Mouse (Mus musculus): Measurements from ENCODE around the gene Wdr73. TPM values are rescaled to one million over a fixed set of nuclear protein-coding genes. Genes with fewer than 3 reads are reported as not detected.

Gene Wdr73
- polyA plus RNA-seq, 1 experiment = 5.5 TPM

DNA sequence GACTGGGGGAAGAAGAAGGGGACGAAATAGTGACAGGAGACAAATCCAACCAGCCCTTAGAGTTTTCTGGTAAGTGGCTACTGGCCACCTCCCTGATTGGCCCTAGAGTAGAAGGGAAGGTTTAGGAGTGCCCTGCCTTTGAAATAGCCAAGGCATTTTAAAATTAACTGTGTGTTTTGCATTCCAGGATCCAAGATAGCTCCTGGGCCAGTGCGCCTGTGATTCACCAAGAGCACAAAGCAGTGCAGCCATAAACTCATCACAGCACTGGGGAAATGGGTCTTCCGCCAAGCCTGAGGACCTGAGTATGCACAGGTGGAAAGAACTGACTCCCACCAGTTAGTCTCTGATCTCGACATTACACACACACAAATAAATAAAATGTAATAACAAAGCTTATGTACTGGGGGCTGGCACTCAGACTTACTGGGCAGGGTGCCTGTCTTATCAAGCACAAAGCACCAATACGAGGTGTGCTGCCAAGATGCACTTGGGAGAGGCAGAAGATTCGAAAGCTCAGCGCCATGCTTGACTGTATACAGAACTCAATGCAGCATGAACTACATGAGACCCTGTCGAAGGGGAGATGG lies 30.6 kb upstream of the Wdr73 start:
- Histone ChIP-seq H3K36me3 (ENCODE audit: control insufficient read depth, insufficient read depth, low read length) (peaks cover 43% of the 10 kb centered on the region), H3K27ac (ENCODE audit: insufficient read depth, low read depth, low read length) (no peak overlapping the region), H3K27me3 (ENCODE audit: control insufficient read depth, insufficient read depth, low read length) (no peaks in the 10 kb centered on the region), H3K4me1 (ENCODE audit: control insufficient read depth, insufficient read depth, insufficient read length, low read length) (no peaks in the 10 kb centered on the region), H3K4me3 (ENCODE audit: low read depth, low read length) (no peak overlapping the region)
- no peak for TF ChIP-seq CTCF (IDR thresholded peaks at IDR 0.05; ENCODE audit: extremely low read depth, insufficient read length, insufficient replicate concordance, low read depth, low read length)
- TF ChIP-seq POLR2A (IDR thresholded peaks at IDR 0.05; ENCODE audit: low read depth, low read length) = no peak
- 72% methylated on average over 8 of the region's 8 CpGs for WGBS

- Histone ChIP-seq H3K27me3 (ENCODE audit: control insufficient read depth, insufficient read depth, low read length) (no peaks in the 10 kb centered on the region), H3K36me3 (ENCODE audit: control insufficient read depth, insufficient read depth, low read length) (peaks cover 44% of the 10 kb centered on the region), H3K27ac (ENCODE audit: insufficient read depth, low read depth, low read length) (no peak overlapping the region), H3K4me3 (ENCODE audit: low read depth, low read length) (no peak overlapping the region), H3K4me1 (ENCODE audit: control insufficient read depth, insufficient read depth, insufficient read length, low read length) (peaks cover 2% of the 10 kb centered on the region; the same call in 1 of the 2 replicates)
- 83% methylated on average over 2 of the region's 2 CpGs for WGBS
- no peak for TF ChIP-seq CTCF (IDR thresholded peaks at IDR 0.05; ENCODE audit: extremely low read depth, insufficient read length, insufficient replicate concordance, low read depth, low read length)
- TF ChIP-seq POLR2A (IDR thresholded peaks at IDR 0.05; ENCODE audit: low read depth, low read length) = no peak
Measured at GRCm38 (mm10) chr7:80923165-80923564, 22.1 kb upstream of the Wdr73 start.

DNA sequence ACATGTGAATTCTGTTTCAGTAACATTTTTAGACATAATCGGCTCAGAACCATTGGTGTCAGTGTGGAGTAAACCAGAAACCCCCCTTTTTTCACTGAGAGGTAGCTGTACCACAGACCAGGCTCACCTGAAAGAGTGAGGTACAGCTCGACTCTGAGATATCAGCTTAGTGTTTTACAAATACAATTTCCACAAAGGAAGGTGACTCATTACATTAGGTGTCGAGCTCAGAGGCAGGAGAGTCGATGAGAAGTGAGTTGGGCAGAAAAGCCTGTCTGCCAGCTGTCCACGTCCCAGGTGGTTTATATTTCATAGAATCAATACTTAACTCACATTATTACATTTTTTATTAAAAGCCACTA lies 18.6 kb upstream of the Wdr73 start:
- H3K4me1 ChIP-seq (ENCODE audit: control insufficient read depth, insufficient read depth, insufficient read length, low read length) = peaks cover 5% of the 10 kb centered on the region
- WGBS = 38% methylated on average over 5 of the region's 5 CpGs
- no peak overlapping the region for H3K4me3 ChIP-seq (ENCODE audit: low read depth, low read length)
- H3K36me3 ChIP-seq (ENCODE audit: control insufficient read depth, insufficient read depth, low read length) = peaks cover 40% of the 10 kb centered on the region
- no peak for TF ChIP-seq CTCF (IDR thresholded peaks at IDR 0.05; ENCODE audit: extremely low read depth, insufficient read length, insufficient replicate concordance, low read depth, low read length)
- no peak for TF ChIP-seq POLR2A (IDR thresholded peaks at IDR 0.05; ENCODE audit: low read depth, low read length)
- peak overlapping the region; percentile 47; the same call in 1 of the 2 replicates for H3K27ac ChIP-seq (ENCODE audit: insufficient read depth, low read depth, low read length)
- H3K27me3 ChIP-seq (ENCODE audit: control insufficient read depth, insufficient read depth, low read length) = no peaks in the 10 kb centered on the region

- no peak overlapping the region for H3K4me3 ChIP-seq (ENCODE audit: low read depth, low read length)
- H3K27me3 ChIP-seq (ENCODE audit: control insufficient read depth, insufficient read depth, low read length) = no peaks in the 10 kb centered on the region
- TF ChIP-seq CTCF (IDR thresholded peaks at IDR 0.05; ENCODE audit: extremely low read depth, insufficient read length, insufficient replicate concordance, low read depth, low read length) (no peak), POLR2A (IDR thresholded peaks at IDR 0.05; ENCODE audit: low read depth, low read length) (no peak)
- 25% methylated on average over 8 of the region's 8 CpGs for WGBS
- H3K36me3 ChIP-seq (ENCODE audit: control insufficient read depth, insufficient read depth, low read length) = peaks cover 40% of the 10 kb centered on the region
- H3K4me1 ChIP-seq (ENCODE audit: control insufficient read depth, insufficient read depth, insufficient read length, low read length) = peaks cover 5% of the 10 kb centered on the region
- H3K27ac ChIP-seq (ENCODE audit: insufficient read depth, low read depth, low read length) = peak overlapping the region; percentile 47; the same call in 1 of the 2 replicates
Measured at GRCm38 (mm10) chr7:80918982-80919646, 18.0 kb upstream of the Wdr73 start.

- Histone ChIP-seq H3K4me1 (ENCODE audit: control insufficient read depth, insufficient read depth, insufficient read length, low read length) (peaks cover 5% of the 10 kb centered on the region), H3K27me3 (ENCODE audit: control insufficient read depth, insufficient read depth, low read length) (no peaks in the 10 kb centered on the region), H3K4me3 (ENCODE audit: low read depth, low read length) (no peak overlapping the region), H3K36me3 (ENCODE audit: control insufficient read depth, insufficient read depth, low read length) (peaks cover 42% of the 10 kb centered on the region), H3K27ac (ENCODE audit: insufficient read depth, low read depth, low read length) (no peak overlapping the region)
- TF ChIP-seq POLR2A (IDR thresholded peaks at IDR 0.05; ENCODE audit: low read depth, low read length) (no peak), CTCF (IDR thresholded peaks at IDR 0.05; ENCODE audit: extremely low read depth, insufficient read length, insufficient replicate concordance, low read depth, low read length) (no peak)
- 71% methylated on average over 4 of the region's 4 CpGs for WGBS
Measured at GRCm38 (mm10) chr7:80917916-80918465, 16.9 kb upstream of the Wdr73 start.

GRCm38 (mm10) chr7:80912496-80912895 lies 11.4 kb upstream of the Wdr73 start:
- Histone ChIP-seq H3K4me1 (ENCODE audit: control insufficient read depth, insufficient read depth, insufficient read length, low read length) (no peaks in the 10 kb centered on the region), H3K4me3 (ENCODE audit: low read depth, low read length) (no peak overlapping the region), H3K36me3 (ENCODE audit: control insufficient read depth, insufficient read depth, low read length) (peaks cover 39% of the 10 kb centered on the region), H3K27me3 (ENCODE audit: control insufficient read depth, insufficient read depth, low read length) (no peaks in the 10 kb centered on the region), H3K27ac (ENCODE audit: insufficient read depth, low read depth, low read length) (no peak overlapping the region)
- 82% methylated on average over 8 of the region's 8 CpGs for WGBS
- TF ChIP-seq CTCF (IDR thresholded peaks at IDR 0.05; ENCODE audit: extremely low read depth, insufficient read length, insufficient replicate concordance, low read depth, low read length) (no peak), POLR2A (IDR thresholded peaks at IDR 0.05; ENCODE audit: low read depth, low read length) (no peak)

DNA sequence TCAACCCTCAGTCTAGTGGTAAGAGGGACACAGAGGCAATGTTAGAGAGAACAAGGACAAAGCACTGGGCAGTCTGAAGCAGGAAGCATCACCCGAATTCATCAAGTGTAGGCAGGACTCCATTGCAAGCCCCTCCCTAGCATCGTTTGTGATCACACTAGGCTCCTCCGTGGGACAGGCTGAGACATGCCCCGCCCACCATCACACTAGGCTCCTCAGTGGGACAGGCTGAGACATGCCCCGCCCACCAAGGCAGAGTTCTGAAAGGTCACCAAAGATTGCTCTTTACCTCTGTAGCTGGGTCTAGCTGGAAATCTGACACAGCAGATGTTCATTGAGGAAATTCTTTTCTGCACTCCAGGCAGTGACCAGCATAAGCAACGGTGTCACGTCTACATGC lies 10.0 kb upstream of the Wdr73 start:
- H3K27ac ChIP-seq (ENCODE audit: insufficient read depth, low read depth, low read length) = no peak overlapping the region
- peaks cover 29% of the 10 kb centered on the region for H3K36me3 ChIP-seq (ENCODE audit: control insufficient read depth, insufficient read depth, low read length)
- no peaks in the 10 kb centered on the region for H3K27me3 ChIP-seq (ENCODE audit: control insufficient read depth, insufficient read depth, low read length)
- WGBS = 56% methylated on average over 7 of the region's 7 CpGs
- no peak overlapping the region for H3K4me3 ChIP-seq (ENCODE audit: low read depth, low read length)
- TF ChIP-seq POLR2A (IDR thresholded peaks at IDR 0.05; ENCODE audit: low read depth, low read length) = no peak
- H3K4me1 ChIP-seq (ENCODE audit: control insufficient read depth, insufficient read depth, insufficient read length, low read length) = no peaks in the 10 kb centered on the region
